Mouse (Mus musculus) hindbrain, embryonic 14.5 days (tissue): ENCODE data around the gene G430095P16Rik. TPM values are rescaled to one million over a fixed set of nuclear protein-coding genes. Genes with fewer than 3 reads are reported as not detected.

Experiments used
- ATAC-seq: fragments of 200-750 bp; cut with Nextera tagmentation; 2 replicates; pipeline ENCODE4 v1.8.0; 2017; ENCODE audit warnings: moderate number of reproducible peaks, mild to moderate bottlenecking, moderate TSS enrichment, moderate library complexity; ENCODE audit not compliant: low FRiP score
- DNase-seq: peaks from one replicate; pipeline ENCODE4 v3.0.0-alpha.2; 2015; ENCODE audit warnings: low spot score
- H3K27ac ChIP-seq: fragments of 300-500 bp; sonication (generic); 2 replicates; pipeline ENCODE4 v1.5.1; 2014; ENCODE audit warnings: mild to moderate bottlenecking, moderate library complexity
- H3K27me3 ChIP-seq: fragments of 300-500 bp; sonication (generic); 2 replicates; pipeline ENCODE4 v1.6.1; 2014; ENCODE audit warnings: mild to moderate bottlenecking, low read length, mixed read lengths; ENCODE audit not compliant: control insufficient read depth, insufficient read depth
- H3K36me3 ChIP-seq: fragments of 300-500 bp; sonication (generic); replicated peaks from 2 replicates; pipeline ENCODE4 v1.6.1; 2014; ENCODE audit not compliant: control insufficient read depth, insufficient read depth
- H3K4me1 ChIP-seq: fragments of 300-500 bp; sonication (generic); replicated peaks from 2 replicates; pipeline ENCODE4 v1.6.1; 2014; ENCODE audit warnings: antibody characterized with exemption, low read length, mixed read lengths; ENCODE audit not compliant: control insufficient read depth, insufficient read depth
- H3K4me2 ChIP-seq: fragments of 300-500 bp; sonication (generic); replicated peaks from 2 replicates; pipeline ENCODE4 v1.6.1; 2014; ENCODE audit warnings: mild to moderate bottlenecking, moderate library complexity
- H3K4me3 ChIP-seq: fragments of 300-500 bp; sonication (generic); replicated peaks from 2 replicates; pipeline ENCODE4 v1.5.1; 2014; ENCODE audit warnings: mild to moderate bottlenecking, low read length
- H3K9ac ChIP-seq: fragments of 300-500 bp; sonication (generic); 2 replicates; pipeline ENCODE4 v1.6.1; 2014
- H3K9me3 ChIP-seq: fragments of 300-500 bp; sonication (generic); 2 replicates; pipeline ENCODE4 v1.6.1; 2016; ENCODE audit warnings: low read length; ENCODE audit not compliant: control insufficient read depth
- WGBS: fragments of 180-500 bp; shearing (Covaris S2); extraction: QIAGEN DNeasy Blood & Tissue Kit; methylation state at CpG from one replicate; pipeline ENCODE4 v1.1.7; 2014; 5-methylcytosine and 5-hydroxymethylcytosine counted together
- polyA plus RNA-seq: library from polyadenylated mRNA; unstranded; fragments of >200 nt; fragmentation: Nextera tagmentation; extraction: Ambion mirVana; gene quantifications from 2 replicates; pipeline ENCODE4 v1.2.1, GENCODE M21; 2014

G430095P16Rik gene
- polyA plus RNA-seq, 1 experiment from 2014 or later = 0.71 TPM

DNA sequence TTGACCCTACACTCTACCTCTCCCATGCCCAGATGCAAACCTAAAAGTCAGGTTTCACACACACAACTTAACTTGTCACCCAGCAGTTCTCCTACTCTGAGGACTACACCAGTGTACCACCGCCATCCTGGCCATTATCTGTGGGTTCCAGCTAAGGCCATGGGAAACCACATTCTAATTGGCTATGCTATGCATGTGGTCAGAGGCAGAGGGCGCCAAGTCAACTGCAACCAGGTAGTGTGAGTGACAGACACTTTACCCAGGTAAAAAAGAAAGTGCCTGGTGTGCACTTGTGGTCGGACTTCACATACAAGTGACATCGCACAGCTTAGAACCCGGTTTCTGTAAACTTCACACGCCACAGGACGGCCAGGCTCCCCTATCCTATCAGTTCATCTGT, 36.3 kb downstream of the G430095P16Rik start:
- no peak overlapping the region for H3K9ac ChIP-seq

GRCm38 (mm10) chr8:84759718-84760117, 36.9 kb downstream of the G430095P16Rik start:
- H3K27me3 ChIP-seq = peaks cover 59% of the 10 kb centered on the region
- H3K4me3 ChIP-seq = no peak overlapping the region
- H3K4me1 ChIP-seq = peaks cover 8% of the 10 kb centered on the region; the same call in 1 of the 2 replicates
- DNase-seq (no peak), ATAC-seq (no peak)
- H3K9me3 ChIP-seq = no peaks in the 10 kb centered on the region
- H3K27ac ChIP-seq = no peak overlapping the region
- no peaks in the 10 kb centered on the region for H3K36me3 ChIP-seq
- no peak overlapping the region for H3K4me2 ChIP-seq
- 85% methylated on average over 10 of the region's 10 CpGs for WGBS
- H3K9ac ChIP-seq = no peak overlapping the region

More for the DNA sequence above, 36.3 kb downstream of the G430095P16Rik start:
- no peak overlapping the region for H3K4me3 ChIP-seq
- H3K4me2 ChIP-seq = no peak overlapping the region
- peaks cover 57% of the 10 kb centered on the region for H3K27me3 ChIP-seq
- ATAC-seq = no peak
- H3K27ac ChIP-seq = no peak overlapping the region
- no peaks in the 10 kb centered on the region for H3K9me3 ChIP-seq
- DNase-seq = no peak
- no peaks in the 10 kb centered on the region for H3K36me3 ChIP-seq
- peaks cover 6% of the 10 kb centered on the region; the same call in 1 of the 2 replicates for H3K4me1 ChIP-seq
- WGBS = 65% methylated on average over 7 of the region's 7 CpGs

DNA sequence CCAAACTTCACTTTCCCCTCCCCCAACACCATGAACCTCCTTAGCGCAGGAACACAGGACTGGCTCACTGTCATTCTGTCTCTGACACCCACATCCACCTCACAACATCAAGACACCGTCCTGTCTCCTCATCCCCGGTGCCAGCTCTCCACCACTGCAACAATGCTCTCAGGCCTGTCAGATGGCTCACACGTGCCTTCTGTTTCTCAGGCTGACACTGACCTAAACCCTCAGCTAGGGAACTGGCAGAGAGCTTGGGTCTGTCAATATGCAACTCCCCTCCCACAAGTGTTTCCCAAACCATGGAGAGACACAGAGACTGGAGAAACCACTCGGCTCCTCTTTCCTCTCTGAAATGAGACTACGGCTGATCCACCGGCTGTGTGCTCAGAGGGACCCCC, 37.6 kb downstream of the G430095P16Rik start:
- ATAC-seq = no peak
- no peak overlapping the region for H3K4me3 ChIP-seq
- H3K36me3 ChIP-seq = no peaks in the 10 kb centered on the region
- no peak overlapping the region for H3K27ac ChIP-seq
- no peaks in the 10 kb centered on the region for H3K9me3 ChIP-seq
- DNase-seq = no peak
- 58% methylated on average over 7 of the region's 7 CpGs for WGBS
- H3K4me1 ChIP-seq = peaks cover 15% of the 10 kb centered on the region
- H3K9ac ChIP-seq = no peak overlapping the region
- H3K4me2 ChIP-seq = no peak overlapping the region
- H3K27me3 ChIP-seq = peaks cover 62% of the 10 kb centered on the region

- Histone ChIP-seq H3K4me1 (peaks cover 20% of the 10 kb centered on the region), H3K27ac (no peak overlapping the region), H3K9ac (no peak overlapping the region), H3K27me3 (peaks cover 57% of the 10 kb centered on the region), H3K9me3 (no peaks in the 10 kb centered on the region), H3K4me3 (no peak overlapping the region), H3K4me2 (no peak overlapping the region), H3K36me3 (no peaks in the 10 kb centered on the region)
- DNase-seq (no peak), ATAC-seq (no peak)
- 45% methylated on average over 2 of the region's 2 CpGs for WGBS
Measured at GRCm38 (mm10) chr8:84760901-84761300, 38.1 kb downstream of the G430095P16Rik start.

DNA sequence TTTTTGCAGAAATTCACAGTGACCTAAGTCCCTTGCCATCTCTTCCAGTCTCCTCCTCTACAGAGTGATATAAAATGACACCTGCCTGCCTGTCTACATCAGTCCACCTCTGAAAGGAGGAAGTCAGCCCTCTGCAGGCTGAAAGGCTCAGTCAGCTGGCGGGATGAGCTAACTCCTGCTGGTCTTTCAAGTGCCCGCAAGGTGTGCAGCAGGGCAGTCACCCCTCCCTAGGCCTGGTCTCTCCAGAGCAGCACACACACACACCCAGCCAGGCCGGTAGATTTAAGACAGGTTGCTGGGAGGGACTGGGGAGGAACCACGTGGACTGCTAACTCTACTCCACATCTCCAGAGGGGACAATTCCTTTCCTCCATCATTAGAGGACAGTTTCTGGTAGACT, 41.3 kb downstream of the G430095P16Rik start:
- Histone ChIP-seq H3K27ac (no peak overlapping the region), H3K27me3 (peaks cover 59% of the 10 kb centered on the region), H3K4me1 (peaks cover 30% of the 10 kb centered on the region), H3K9me3 (no peaks in the 10 kb centered on the region), H3K4me3 (no peak overlapping the region), H3K9ac (no peak overlapping the region), H3K4me2 (no peak overlapping the region), H3K36me3 (no peaks in the 10 kb centered on the region)
- ATAC-seq (no peak), DNase-seq (no peak)
- WGBS = 73% methylated on average over 4 of the region's 4 CpGs

DNA sequence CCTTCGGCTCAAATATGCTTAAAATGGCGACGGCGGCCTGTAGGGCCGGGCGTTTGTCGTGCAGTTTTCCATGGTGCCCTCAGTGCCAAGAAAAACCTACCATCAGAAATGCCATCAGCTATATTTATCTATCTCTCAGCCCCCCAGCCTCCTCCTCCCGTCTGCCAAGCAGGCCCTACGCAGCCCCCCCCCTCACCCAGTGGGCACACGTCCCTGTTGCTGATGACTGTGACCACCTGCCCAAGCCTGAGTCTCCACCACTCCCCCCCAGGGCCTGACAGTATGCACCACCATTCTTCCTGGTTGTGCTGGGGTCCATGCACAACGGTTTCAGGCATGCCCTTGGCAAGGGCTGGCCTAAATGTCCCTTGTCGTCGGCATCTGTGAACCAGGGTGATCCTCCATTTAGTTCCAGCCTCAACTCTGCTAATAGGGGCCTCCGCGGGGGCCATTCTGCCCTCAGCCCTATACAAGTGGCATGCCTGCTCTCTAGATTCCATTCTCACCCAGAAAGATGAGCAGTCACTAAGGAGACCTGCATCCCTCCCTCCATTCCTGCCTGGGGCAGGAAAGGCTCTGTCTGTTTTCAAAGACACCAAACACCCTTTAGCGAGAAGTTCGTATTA, 42.2 kb downstream of the G430095P16Rik start:
- Histone ChIP-seq H3K4me1 (peaks cover 30% of the 10 kb centered on the region), H3K27me3 (peaks cover 63% of the 10 kb centered on the region), H3K36me3 (no peaks in the 10 kb centered on the region), H3K27ac (peak overlapping the region; percentile 18; the same call in 1 of the 2 replicates), H3K9me3 (no peaks in the 10 kb centered on the region), H3K4me3 (no peak overlapping the region), H3K4me2 (peak overlapping the region; percentile 29), H3K9ac (0 out of 2 replicates have a peak overlapping the region, but pooled peaks have one; percentile 28)
- ATAC-seq = no peak
- no peak for DNase-seq
- 54% methylated on average over 17 of the region's 17 CpGs for WGBS

DNA sequence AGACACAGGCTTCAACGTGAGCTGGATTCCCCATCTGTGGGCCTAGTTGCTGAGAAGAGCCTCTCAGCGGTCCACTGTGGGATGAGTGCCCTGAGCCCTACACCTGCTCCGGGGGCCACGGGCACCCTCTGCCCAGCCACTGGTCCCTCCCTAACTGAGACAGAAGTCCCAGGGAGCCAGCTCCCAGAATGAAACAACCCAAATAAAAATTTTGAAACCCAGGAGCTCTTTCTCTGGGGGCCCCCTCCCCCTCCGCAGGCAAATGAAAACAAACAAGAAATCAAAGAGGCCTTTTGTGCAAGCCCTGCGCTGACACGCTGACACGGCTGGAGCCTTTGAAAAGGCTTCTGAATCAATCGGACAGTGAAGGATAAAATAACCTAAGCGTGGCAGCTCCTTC, 42.8 kb downstream of the G430095P16Rik start:
- no peak overlapping the region for H3K4me3 ChIP-seq
- no peaks in the 10 kb centered on the region for H3K9me3 ChIP-seq
- no peaks in the 10 kb centered on the region for H3K36me3 ChIP-seq
- peak overlapping the region; percentile 18; the same call in 1 of the 2 replicates for H3K27ac ChIP-seq
- WGBS = 7% methylated on average over 10 of the region's 10 CpGs
- peaks cover 30% of the 10 kb centered on the region for H3K4me1 ChIP-seq
- H3K9ac ChIP-seq = peak overlapping the region; percentile 28; the same call in 1 of the 2 replicates
- ATAC-seq (no peak), DNase-seq (no peak)
- peak overlapping the region; percentile 29 for H3K4me2 ChIP-seq
- H3K27me3 ChIP-seq = peaks cover 69% of the 10 kb centered on the region

GRCm38 (mm10) chr8:84766422-84766821, 43.6 kb downstream of the G430095P16Rik start:
- 0 out of 2 replicates have a peak overlapping the region, but pooled peaks have one; percentile 18 for H3K27ac ChIP-seq
- H3K4me2 ChIP-seq = peak overlapping the region; percentile 29
- no peaks in the 10 kb centered on the region for H3K9me3 ChIP-seq
- 45% methylated on average over 9 of the region's 9 CpGs for WGBS
- no peak for ATAC-seq
- no peak overlapping the region for H3K4me3 ChIP-seq
- no peak for DNase-seq
- no peaks in the 10 kb centered on the region for H3K36me3 ChIP-seq
- H3K4me1 ChIP-seq = peaks cover 24% of the 10 kb centered on the region
- H3K27me3 ChIP-seq = peaks cover 77% of the 10 kb centered on the region
- H3K9ac ChIP-seq = no peak overlapping the region

DNA sequence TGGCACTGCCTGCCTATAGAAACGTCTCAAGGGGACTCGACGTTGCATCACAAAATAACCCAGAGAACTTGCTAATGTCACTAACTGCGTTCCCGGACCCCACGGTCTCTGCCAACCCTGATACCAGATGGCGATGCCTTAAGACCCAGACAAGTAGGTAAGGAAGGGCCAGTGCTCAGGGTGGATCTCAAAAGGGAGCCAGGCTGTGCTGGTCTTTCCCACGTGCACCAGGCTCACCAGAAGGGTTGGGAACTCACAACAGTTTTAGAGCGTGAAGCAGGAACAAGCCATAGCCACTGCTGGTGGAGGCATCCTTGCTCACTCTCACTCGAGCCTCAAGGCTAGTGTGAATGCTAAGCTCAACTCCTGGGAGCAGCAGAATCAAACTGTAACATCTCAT, 44.4 kb downstream of the G430095P16Rik start:
- no peaks in the 10 kb centered on the region for H3K9me3 ChIP-seq
- peaks cover 24% of the 10 kb centered on the region for H3K4me1 ChIP-seq
- H3K4me2 ChIP-seq = no peak overlapping the region; the same call in 1 of the 2 replicates
- WGBS = 71% methylated on average over 10 of the region's 10 CpGs
- H3K27ac ChIP-seq = no peak overlapping the region
- DNase-seq = no peak
- ATAC-seq = no peak
- H3K4me3 ChIP-seq = no peak overlapping the region
- H3K36me3 ChIP-seq = no peaks in the 10 kb centered on the region
- no peak overlapping the region for H3K9ac ChIP-seq
- H3K27me3 ChIP-seq = peaks cover 77% of the 10 kb centered on the region
